Mouse (Mus musculus) neural tube, embryonic 14.5 days (tissue): ENCODE measurements around the gene Cgnl1. TPM values are rescaled to one million over a fixed set of nuclear protein-coding genes. Genes with fewer than 3 reads are reported as not detected.
A peak's percentile ranks its signal among the peaks of the same experiment; 100 is the strongest.

Experiments used
- ATAC-seq: fragments of 200-750 bp; cut with Nextera tagmentation; 2 replicates; pipeline ENCODE4 v1.8.0; 2017; ENCODE audit warnings: low read depth, mild to moderate bottlenecking, moderate TSS enrichment, moderate library complexity
- H3K27ac ChIP-seq: fragments of 300-500 bp; sonication (generic); 2 replicates; pipeline ENCODE4 v1.5.1; 2014; ENCODE audit warnings: low read depth, mild to moderate bottlenecking, control low read depth, low read length, moderate library complexity, mixed read lengths
- H3K27me3 ChIP-seq: fragments of 300-500 bp; sonication (generic); 2 replicates; pipeline ENCODE4 v1.6.1; 2014; ENCODE audit warnings: low read length; ENCODE audit not compliant: control insufficient read depth, insufficient read depth
- H3K36me3 ChIP-seq: fragments of 300-500 bp; sonication (generic); 2 replicates; pipeline ENCODE4 v1.6.1; 2014; ENCODE audit warnings: low read length, mixed read lengths; ENCODE audit not compliant: control insufficient read depth, insufficient read depth
- H3K4me1 ChIP-seq: fragments of 300-500 bp; sonication (generic); 2 replicates; pipeline ENCODE4 v1.6.1; 2014; ENCODE audit warnings: low read length; ENCODE audit not compliant: control insufficient read depth, insufficient read depth
- H3K4me2 ChIP-seq: fragments of 300-500 bp; sonication (generic); 2 replicates; pipeline ENCODE4 v1.6.1; 2014; ENCODE audit warnings: mild to moderate bottlenecking, low read depth, low read length, control low read depth
- H3K4me3 ChIP-seq: fragments of 300-500 bp; sonication (generic); 2 replicates; pipeline ENCODE4 v1.5.1; 2014; ENCODE audit warnings: low read depth, low read length, control low read depth, mixed read lengths
- H3K9ac ChIP-seq: fragments of 300-500 bp; sonication (generic); replicated peaks from 2 replicates; pipeline ENCODE4 v1.6.1; 2014; ENCODE audit warnings: low read depth, mild to moderate bottlenecking, control low read depth, low read length, mixed read lengths
- H3K9me3 ChIP-seq: fragments of 300-500 bp; sonication (generic); 2 replicates; pipeline ENCODE4 v1.6.1; 2016; ENCODE audit warnings: low read length; ENCODE audit not compliant: control insufficient read depth
- WGBS: fragments of 180-500 bp; shearing (Covaris S2); extraction: QIAGEN DNeasy Blood & Tissue Kit; methylation state at CpG from one replicate; pipeline ENCODE4 v1.1.7; 2014; 5-methylcytosine and 5-hydroxymethylcytosine counted together
- polyA plus RNA-seq: library from polyadenylated mRNA; unstranded; fragments of >200 nt; fragmentation: Nextera tagmentation; extraction: Ambion mirVana; gene quantifications from 2 replicates; pipeline ENCODE4 v1.2.1, GENCODE M21; 2014

Gene Cgnl1
- polyA plus RNA-seq, 1 experiment from 2014 or later = 2.5 TPM

- ATAC-seq = no peak
- peaks cover 11% of the 10 kb centered on the region for H3K27me3 ChIP-seq
- no peak overlapping the region for H3K9ac ChIP-seq
- H3K4me3 ChIP-seq = no peak overlapping the region
- no peaks in the 10 kb centered on the region for H3K9me3 ChIP-seq
- no peak overlapping the region for H3K4me2 ChIP-seq
- 77% methylated on average over 9 of the region's 9 CpGs for WGBS
- no peak overlapping the region for H3K27ac ChIP-seq
- no peaks in the 10 kb centered on the region for H3K36me3 ChIP-seq
- 0 out of 2 replicates have a peak, but pooled peaks cover 3% of the 10 kb centered on the region for H3K4me1 ChIP-seq
Observed at GRCm38 (mm10) chr9:71773563-71773962, 2.2 kb upstream of the Cgnl1 start.

GRCm38 (mm10) chr9:71772338-71772737 is 936 bp upstream of the Cgnl1 start:
- ATAC-seq = no peak
- Histone ChIP-seq H3K27ac (no peak overlapping the region), H3K4me2 (no peak overlapping the region), H3K36me3 (no peaks in the 10 kb centered on the region), H3K4me3 (no peak overlapping the region), H3K4me1 (0 out of 2 replicates have a peak, but pooled peaks cover 3% of the 10 kb centered on the region), H3K9me3 (no peaks in the 10 kb centered on the region), H3K9ac (no peak overlapping the region), H3K27me3 (peaks cover 11% of the 10 kb centered on the region)
- 76% methylated on average over 5 of the region's 5 CpGs for WGBS

- peak overlapping the region; percentile 83 for H3K4me2 ChIP-seq
- H3K4me1 ChIP-seq = 0 out of 2 replicates have a peak, but pooled peaks cover 3% of the 10 kb centered on the region
- H3K27ac ChIP-seq = no peak overlapping the region
- no peak for ATAC-seq
- no peak overlapping the region for H3K9ac ChIP-seq
- peaks cover 11% of the 10 kb centered on the region for H3K27me3 ChIP-seq
- no peaks in the 10 kb centered on the region for H3K9me3 ChIP-seq
- WGBS = 1% methylated on average over 10 of the region's 10 CpGs
- peak overlapping the region; percentile 56 for H3K4me3 ChIP-seq
- H3K36me3 ChIP-seq = no peaks in the 10 kb centered on the region
Observed at GRCm38 (mm10) chr9:71770484-71770883, 918 bp downstream of the Cgnl1 start.

GRCm38 (mm10) chr9:71769701-71770100 is 1.7 kb downstream of the Cgnl1 start:
- Histone ChIP-seq H3K4me3 (peak overlapping the region; percentile 56; the same call in 1 of the 2 replicates), H3K4me2 (no peak overlapping the region; the same call in 1 of the 2 replicates), H3K4me1 (0 out of 2 replicates have a peak, but pooled peaks cover 3% of the 10 kb centered on the region), H3K36me3 (no peaks in the 10 kb centered on the region), H3K27me3 (peaks cover 11% of the 10 kb centered on the region), H3K27ac (no peak overlapping the region), H3K9me3 (no peaks in the 10 kb centered on the region), H3K9ac (no peak overlapping the region)
- ATAC-seq = no peak
- 27% methylated on average over 9 of the region's 9 CpGs for WGBS

- H3K27me3 ChIP-seq = peaks cover 11% of the 10 kb centered on the region
- H3K9ac ChIP-seq = no peak overlapping the region
- no peak for ATAC-seq
- no peak overlapping the region for H3K4me2 ChIP-seq
- H3K4me1 ChIP-seq = 0 out of 2 replicates have a peak, but pooled peaks cover 3% of the 10 kb centered on the region
- no peaks in the 10 kb centered on the region for H3K36me3 ChIP-seq
- H3K4me3 ChIP-seq = no peak overlapping the region
- H3K9me3 ChIP-seq = no peaks in the 10 kb centered on the region
- 100% methylated on average over 1 of the region's 1 CpGs for WGBS
- no peak overlapping the region for H3K27ac ChIP-seq
Observed at GRCm38 (mm10) chr9:71768119-71768518, 3.3 kb downstream of the Cgnl1 start.

- Histone ChIP-seq H3K4me1 (0 out of 2 replicates have a peak, but pooled peaks cover 3% of the 10 kb centered on the region), H3K4me2 (no peak overlapping the region), H3K9ac (no peak overlapping the region), H3K27ac (no peak overlapping the region), H3K27me3 (peaks cover 11% of the 10 kb centered on the region), H3K4me3 (no peak overlapping the region), H3K9me3 (no peaks in the 10 kb centered on the region), H3K36me3 (no peaks in the 10 kb centered on the region)
- WGBS = 58% methylated on average over 2 of the region's 2 CpGs
- no peak for ATAC-seq
Observed at GRCm38 (mm10) chr9:71766902-71767301, 4.5 kb downstream of the Cgnl1 start.

- H3K36me3 ChIP-seq = no peaks in the 10 kb centered on the region
- 68% methylated on average over 8 of the region's 8 CpGs for WGBS
- ATAC-seq = no peak
- H3K4me2 ChIP-seq = no peak overlapping the region
- 0 out of 2 replicates have a peak, but pooled peaks cover 3% of the 10 kb centered on the region for H3K4me1 ChIP-seq
- no peak overlapping the region for H3K9ac ChIP-seq
- no peaks in the 10 kb centered on the region for H3K9me3 ChIP-seq
- H3K27me3 ChIP-seq = peaks cover 11% of the 10 kb centered on the region
- H3K27ac ChIP-seq = no peak overlapping the region
- H3K4me3 ChIP-seq = no peak overlapping the region
Observed at GRCm38 (mm10) chr9:71766306-71766705, 5.1 kb downstream of the Cgnl1 start.

- H3K27ac ChIP-seq = no peak overlapping the region
- peaks cover 2% of the 10 kb centered on the region; the same call in 1 of the 2 replicates for H3K27me3 ChIP-seq
- no peak for ATAC-seq
- no peak overlapping the region for H3K4me3 ChIP-seq
- H3K4me2 ChIP-seq = no peak overlapping the region
- no peaks in the 10 kb centered on the region for H3K9me3 ChIP-seq
- no peaks in the 10 kb centered on the region for H3K36me3 ChIP-seq
- no peak overlapping the region for H3K9ac ChIP-seq
- WGBS = 53% methylated on average over 11 of the region's 11 CpGs
- H3K4me1 ChIP-seq = peaks cover 4% of the 10 kb centered on the region
Observed at GRCm38 (mm10) chr9:71764551-71764950, 6.9 kb downstream of the Cgnl1 start.

- H3K9ac ChIP-seq = no peak overlapping the region
- 13% methylated on average over 1 of the region's 1 CpGs for WGBS
- H3K4me3 ChIP-seq = no peak overlapping the region
- H3K27ac ChIP-seq = no peak overlapping the region
- ATAC-seq = no peak
- peaks cover 4% of the 10 kb centered on the region for H3K4me1 ChIP-seq
- H3K27me3 ChIP-seq = no peaks in the 10 kb centered on the region
- no peaks in the 10 kb centered on the region for H3K9me3 ChIP-seq
- H3K4me2 ChIP-seq = no peak overlapping the region
- H3K36me3 ChIP-seq = no peaks in the 10 kb centered on the region
Observed at GRCm38 (mm10) chr9:71763273-71763672, 8.1 kb downstream of the Cgnl1 start.
